Mouse (Mus musculus) ovary, postnatal 14 days (tissue): ENCODE data around the gene Arhgap22.

Experiments
- DNase-seq: peaks from one replicate; pipeline ENCODE4 v3.0.0; 2022; ENCODE audit warnings: low spot score

Gene Arhgap22

DNA sequence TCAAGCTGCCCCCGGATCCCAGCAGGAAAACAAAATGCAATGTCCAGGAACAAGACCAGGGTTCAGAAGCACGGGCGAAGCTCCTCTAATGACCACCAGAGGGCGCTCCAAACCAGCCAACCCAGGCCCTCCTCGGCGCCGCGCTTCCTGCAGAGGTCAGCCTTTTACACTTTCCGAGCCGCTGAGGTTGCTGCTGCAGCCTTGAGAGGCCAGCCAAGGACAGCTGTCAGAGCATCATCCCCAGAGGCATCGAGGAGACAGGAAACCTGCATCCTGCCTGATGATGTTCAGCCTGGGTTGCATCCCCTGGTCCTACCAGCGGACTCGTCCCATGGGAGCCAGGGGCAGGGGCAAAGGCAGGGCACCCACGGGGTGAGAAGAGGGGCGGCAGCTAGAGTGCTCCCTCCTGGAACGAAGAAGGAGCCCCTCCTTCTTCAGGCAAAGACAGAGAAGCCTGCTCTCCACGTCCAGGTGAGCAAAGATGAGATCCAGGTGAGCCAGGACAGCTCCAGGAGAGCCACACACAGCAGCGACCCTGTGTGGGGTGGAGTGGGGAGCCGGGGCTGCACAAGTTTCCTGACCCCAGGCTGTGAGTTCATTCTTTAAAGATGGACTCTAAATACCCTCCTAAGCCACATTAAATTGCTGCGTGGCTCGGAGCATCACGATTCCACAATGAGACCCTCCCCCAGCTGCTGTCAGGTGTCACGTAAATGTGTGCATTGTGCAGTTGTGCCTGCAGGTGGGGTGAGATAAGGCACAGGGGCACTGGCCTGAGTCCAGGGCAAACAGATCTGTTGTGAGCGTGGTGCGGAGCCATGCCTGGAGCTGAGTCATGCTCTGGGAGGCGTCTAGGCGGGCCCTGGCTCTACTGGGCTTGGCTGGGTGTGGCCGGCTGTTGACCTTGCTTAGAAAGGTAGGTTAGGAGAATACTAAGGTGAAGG lies at the start of gene Arhgap22:
Arhgap22 (plus strand) TSS at position 204 of the 944 bp plus-strand sequence.
- DNase-seq: peak; percentile 86

DNA sequence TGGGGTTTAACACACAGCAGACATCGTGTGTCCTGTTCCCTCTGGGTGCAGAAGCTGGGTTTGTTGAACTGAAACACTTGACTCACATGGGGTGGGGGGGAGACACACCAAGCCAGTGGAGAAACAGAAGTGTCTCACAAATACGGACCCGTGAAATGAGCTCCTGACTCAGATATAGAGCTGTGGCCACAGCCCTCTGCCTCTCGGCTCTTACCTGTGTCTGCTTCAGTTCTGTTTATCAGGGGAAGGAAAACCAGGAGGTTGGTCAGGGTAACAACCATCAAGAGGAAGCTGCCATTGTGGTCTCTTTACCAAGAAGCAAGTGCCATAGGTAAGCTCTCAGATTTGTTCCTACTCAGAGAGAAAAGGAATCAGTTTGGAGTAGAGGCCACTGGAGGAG lies 45.1 kb upstream of the Arhgap22 start:
- no peak for DNase-seq

DNA sequence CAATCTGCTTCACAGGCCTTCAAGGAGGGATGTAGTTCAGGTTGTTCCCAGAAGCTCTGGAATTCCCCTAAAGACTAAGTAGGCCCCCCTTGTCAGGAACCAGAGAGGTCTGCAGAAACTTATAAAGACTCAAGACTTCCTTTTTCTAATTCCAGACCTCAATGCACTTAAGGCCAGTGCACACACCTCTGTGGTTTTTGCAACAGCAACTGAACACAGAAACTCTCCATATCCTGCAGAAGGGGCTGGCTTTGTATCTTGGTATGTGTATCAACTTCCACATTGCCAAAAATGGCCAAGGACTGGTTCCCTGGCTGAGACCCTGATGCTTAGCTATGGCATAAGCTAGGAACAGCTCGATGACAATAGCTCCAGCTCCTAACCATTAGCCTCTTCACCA lies 41.9 kb upstream of the Arhgap22 start:
- no peak for DNase-seq

DNA sequence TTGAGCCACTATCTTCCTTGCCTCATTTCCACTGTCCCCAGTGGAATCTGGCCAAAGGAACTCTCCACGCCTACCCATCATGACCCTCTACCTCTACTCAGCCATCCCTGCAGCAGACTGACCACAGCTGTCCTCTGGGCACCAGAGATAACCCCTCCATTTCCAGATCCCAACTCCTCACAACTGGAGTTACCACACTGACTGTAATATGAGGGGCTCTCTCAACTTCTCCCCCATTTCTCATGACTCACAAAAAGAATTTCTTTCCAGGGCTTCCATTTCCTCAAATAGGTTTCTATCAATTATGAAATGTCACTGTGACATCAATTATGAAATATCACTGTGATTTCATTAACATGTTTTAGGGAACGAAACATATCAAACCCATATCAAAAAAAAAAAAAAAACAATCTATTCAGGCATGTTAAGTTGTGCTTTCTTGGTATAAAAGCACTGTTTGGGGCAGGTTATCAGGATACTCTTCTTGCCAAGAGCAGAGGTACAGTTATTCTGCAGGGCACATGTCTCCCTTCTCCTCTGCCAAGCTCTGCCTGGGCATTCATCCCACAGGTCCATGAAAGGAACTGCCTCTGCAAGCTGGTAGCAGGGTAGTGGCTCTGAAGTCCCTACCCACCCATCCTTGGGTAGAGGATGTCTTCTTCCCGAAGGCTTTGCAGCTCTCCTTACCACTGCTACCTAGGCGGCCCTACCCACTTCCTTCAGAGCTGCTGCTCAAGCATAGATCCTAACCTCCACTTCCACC lies 38.6 kb upstream of the Arhgap22 start:
- DNase-seq: no peak

DNA sequence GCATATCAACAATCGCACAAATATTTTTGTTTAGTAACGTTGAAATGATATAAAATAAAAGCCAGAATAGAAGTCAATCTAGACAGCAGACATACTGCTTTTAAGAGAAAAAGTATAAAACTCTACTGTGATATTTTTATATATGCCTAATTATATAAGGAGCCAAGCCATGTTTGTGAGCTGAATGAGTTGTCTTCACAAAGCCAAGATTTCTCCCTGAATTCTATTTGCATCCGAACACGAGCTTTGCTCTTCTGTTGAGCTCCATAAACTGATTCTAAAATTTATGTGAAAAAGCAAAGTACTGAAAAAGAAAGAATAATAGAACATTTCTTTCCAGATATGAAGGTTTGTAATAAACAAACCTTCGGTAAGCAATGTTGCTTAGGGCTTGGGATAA lies 33.7 kb upstream of the Arhgap22 start:
- no peak for DNase-seq

DNA sequence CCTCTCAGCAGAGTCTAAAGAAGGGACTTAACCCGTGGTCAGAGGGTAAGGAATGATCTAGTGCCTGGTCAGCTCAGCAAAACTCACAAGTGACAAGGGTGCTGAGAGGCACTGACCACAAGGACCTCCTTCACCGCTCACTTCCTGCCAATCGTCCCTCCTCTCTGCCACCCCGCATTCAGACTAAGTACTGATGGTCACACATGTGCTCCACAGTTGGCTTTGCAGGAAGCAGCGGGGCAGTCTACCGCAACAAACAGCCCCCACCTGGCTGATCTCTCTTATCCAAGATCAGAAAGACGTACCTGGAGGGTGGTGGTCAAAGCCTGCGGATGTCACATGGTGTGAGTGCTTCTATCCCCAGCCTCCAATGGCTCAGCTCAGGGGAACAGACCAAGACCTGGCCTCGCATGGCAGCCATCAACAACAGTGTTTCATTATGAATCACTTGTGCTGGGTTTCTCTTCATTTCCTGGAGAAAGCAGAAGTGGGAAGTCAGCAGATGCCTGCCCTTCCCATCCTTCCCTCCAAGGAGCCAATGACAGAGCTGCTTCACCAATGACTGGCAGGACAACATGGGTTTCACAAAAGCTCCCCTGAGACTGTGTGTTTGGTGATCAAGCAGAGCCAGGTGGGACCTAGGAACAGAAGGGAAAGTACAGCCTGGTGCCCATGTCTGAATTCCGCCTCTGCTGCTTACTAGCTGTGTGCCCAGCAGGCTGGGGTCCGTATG lies 28.6 kb upstream of the Arhgap22 start, which contains the start of gene Wdfy4:
Wdfy4 (minus strand) TSS at position 441 of the 733 bp plus-strand sequence.
- DNase-seq: no peak

DNA sequence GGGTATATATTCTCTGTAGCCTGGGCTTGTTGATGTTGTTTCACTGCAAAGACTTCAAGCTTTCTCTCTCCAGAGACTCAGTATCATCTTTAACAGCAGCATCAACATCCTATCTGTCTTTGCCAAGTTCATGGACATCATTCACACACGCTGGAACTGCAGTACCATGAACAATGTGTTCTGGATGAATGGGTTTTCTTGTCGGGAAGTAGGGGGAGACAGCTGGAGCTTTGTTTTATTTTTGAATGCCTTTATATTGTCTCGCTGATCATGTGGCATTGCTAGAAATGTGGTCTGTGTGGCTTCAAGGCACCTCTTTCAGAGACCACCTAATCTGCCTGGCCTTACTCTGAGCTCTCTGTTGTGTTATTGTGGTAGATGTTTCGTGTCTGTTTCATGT lies 26.6 kb upstream of the Arhgap22 start:
- no peak for DNase-seq

DNA sequence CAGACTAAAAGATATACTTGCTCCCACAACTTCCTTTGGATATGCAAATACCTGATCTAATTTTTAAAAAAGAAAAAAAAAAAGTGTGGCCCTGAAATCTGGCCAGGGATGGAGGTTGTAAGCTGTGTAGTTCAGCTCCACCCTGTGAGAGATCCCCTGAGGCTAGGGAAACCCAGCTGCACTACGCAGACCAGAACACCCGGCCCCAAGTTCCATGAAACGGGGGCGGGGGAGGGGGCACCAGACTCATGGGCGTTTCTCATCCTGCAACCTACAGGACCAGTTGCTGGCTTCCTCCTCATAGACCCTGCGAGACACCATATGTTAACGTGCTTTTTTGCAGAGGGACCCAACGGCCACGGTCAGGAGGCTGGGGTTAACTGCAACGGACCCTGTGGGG lies 24.6 kb upstream of the Arhgap22 start:
- DNase-seq: no peak

DNA sequence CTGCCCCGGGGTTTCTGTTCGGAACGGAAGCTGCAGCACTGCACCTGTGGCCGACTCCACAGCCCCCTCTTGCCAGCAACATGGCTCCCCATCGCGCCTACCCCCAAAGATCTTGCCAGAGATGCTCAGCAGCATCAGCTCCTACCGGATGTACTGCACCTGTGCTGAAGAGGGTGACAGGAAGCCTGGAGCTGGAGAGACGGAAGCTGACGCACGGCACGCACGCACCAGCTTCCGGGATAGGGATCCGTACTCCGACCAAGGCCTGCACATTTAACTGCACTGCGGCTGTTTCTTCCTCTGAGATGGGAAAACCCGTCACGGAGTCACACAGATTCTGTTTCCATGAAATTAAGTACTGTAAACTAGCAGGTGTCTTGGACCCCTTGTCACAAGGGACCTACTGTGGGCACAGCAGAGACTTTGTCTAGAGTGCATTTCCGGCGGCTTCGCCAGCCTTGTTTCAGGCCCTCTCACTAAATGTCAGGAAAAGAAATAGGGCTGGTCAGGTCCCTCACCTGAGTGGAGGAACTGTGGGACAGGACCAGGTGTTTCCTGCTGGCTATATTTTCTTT lies 23.9 kb upstream of the Arhgap22 start:
- DNase-seq: no peak

DNA sequence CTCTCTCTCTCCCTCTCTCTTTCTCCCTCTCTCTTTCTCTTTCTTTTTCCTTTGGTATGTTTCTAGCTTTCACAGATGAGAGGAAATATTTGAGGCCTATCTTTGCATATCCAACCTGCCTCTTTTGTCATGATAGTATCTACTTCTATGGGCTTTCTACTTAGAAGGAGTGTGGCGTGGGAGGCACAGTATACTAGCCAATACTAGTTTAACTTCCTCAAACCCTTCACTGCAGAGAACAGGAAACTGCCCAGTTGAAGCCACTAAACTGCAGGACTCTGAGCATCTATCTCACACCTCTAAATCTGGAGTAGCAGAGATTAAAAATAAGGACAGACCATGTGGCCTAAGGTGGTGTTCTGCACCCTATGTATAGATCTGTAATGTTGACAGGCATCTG lies 23.2 kb upstream of the Arhgap22 start:
- DNase-seq: no peak

DNA sequence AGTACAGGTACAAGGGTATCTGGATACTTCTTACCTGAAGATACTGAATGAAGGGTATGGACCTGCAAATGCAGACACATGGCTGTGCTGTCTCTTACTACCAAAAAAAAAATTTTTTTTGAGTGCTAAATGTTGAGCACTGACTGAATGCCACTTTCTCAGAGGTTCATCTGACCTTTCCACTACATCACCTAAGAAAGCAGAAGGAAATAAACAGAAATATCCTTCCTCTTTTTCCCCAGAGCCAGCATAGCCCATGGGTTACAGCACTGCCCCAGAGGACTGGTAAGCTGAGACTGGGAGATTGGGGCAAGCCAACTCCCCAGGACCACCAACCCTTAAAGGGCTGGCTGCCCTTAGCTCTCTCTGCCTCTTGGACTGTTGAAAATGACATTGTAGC lies 20.1 kb upstream of the Arhgap22 start:
- DNase-seq: no peak

DNA sequence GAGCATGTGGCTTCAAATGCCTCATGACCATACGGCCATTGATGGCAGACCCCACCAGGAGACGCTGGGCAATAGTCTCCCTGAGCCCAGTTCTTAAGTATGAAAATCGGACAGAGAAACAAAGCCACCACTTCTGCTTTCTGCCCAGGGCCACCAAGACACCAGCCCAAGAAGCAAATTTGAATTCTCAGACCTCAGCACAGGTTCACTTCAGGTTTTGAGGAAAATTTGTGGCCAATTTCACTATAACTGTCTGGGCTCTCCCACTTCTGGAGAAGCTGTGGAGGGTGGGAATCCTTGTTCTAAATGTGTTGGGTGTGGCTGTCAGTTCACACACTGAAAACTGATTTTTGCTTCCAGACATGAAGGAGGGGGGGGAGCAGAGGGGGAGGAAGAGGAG lies 19.6 kb upstream of the Arhgap22 start:
- no peak for DNase-seq

DNA sequence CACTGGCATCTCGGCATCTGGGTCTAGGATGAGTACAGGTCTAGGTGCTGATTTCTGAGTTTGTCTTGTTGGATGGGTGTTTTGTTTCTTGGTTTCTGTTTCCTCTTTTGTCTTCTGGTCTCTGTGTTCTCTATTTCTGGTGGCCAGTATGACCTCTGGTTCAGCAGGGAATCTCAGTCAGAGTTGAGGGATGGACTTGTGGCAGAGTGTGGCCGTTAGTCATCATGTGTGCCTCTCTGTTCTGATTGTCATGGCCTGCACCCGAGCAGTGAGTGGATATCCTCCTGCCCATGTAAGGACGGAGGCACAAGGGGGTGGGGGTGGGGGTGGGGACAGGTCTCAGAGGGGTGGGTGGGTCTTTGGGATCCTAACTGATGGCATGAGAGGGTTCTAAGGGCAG lies 11.7 kb upstream of the Arhgap22 start:
- no peak for DNase-seq

DNA sequence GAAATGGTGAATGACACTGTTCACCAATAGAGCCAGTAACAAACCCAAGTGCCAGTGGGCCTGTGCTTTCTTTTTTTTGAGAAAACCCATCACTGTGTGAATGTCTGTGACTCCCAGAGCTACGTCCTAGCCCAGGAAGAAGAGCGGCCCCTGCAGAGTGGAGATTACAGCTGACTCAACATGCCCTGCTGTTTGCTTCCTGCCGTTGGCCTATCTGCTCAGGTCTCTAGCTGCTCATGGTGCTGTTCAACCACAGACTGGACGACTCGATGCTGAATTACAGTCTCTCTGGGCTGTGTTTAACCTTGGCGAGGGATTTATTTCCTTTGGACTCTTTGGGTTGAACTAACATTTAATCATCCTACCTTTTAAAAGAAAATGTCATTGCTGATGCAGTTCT lies 10.9 kb upstream of the Arhgap22 start:
- DNase-seq: no peak

DNA sequence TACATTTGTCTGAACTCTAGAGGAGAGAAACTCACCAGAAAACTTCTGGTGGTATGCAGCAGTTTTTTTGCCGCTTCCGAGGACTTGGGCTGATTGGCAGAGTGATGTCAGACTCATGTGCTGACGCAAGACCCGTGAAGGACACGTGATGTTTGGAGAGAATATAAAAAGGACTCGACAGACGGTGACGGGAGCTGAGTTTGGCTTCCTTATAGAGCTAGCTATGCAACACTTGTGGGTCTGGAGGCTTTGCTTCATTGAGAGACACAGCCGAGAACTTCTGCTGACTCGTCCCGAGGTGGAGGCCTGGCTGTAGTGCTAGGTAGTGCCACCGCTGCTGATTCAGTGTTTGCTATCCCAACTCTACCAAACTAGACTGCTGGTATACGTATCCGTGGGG lies 10.0 kb upstream of the Arhgap22 start:
- no peak for DNase-seq

DNA sequence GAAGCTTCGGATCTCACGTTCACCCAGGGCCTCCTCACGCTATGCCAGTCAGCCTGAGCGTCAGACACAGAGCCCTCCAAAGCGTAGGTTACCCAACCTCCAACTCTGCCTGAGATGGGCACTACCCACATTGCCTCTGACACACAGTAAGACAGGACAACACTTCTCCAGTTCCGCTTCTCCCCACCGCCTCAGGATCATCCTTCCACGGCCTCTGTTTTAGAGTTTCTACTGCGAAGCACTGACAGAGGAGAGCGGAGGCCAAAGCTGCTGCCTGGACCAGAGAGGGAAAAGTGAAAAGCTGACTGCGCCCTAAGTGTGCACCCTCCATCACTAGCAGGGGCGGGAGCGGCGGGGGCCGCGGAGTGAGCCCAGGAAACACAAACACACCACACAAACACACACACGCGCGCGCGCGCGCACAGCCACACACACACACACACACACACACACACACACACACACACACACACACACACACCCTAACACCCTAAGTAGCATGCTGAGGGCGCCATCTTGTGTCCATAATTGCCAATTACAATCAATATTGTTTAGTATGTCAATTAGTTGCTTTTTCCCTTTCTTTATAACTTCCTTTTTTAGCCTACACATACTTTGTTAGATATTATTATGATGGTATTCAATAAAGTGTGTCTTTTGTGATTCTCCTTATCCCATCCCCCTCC lies 8.4 kb upstream of the Arhgap22 start:
- no peak for DNase-seq

DNA sequence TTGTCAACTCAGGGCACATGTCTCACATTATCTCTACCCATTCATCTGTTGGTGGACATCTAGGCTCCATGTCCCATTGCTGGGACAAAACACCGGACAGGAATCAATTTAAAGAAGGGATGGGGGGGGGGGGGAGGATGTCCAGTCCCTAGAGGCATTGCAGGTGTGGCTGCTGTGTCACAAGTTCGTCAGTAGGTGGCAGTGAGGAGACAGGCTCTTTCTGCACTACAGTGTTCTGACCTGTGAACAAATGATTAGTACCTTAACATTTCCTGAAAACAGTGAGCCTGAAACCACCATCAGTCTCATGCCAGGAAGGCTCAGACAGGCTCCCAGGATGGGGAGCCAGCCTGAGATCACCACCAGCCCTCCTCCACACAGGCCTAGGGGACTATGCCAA lies 6.8 kb upstream of the Arhgap22 start:
- DNase-seq: no peak

DNA sequence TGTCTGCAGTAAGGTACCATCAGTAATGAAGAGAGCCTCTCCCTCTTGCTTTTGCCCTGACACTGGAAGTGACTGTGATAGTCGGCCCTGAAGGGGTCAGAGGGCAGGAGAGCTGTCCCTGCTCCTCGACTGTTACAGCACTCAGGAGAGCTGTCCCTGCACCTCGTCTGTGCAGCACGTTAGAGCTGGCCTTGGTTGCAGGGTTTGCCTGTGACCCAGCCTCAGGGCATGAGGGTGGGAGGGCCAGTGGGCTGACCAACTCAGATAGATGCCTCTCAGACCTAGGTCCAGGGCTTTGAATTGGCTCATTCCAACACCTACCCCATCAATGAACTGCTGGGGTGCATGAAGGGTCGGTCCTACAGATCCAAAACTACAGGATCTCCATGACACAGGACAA lies 5.5 kb upstream of the Arhgap22 start:
- no peak for DNase-seq

DNA sequence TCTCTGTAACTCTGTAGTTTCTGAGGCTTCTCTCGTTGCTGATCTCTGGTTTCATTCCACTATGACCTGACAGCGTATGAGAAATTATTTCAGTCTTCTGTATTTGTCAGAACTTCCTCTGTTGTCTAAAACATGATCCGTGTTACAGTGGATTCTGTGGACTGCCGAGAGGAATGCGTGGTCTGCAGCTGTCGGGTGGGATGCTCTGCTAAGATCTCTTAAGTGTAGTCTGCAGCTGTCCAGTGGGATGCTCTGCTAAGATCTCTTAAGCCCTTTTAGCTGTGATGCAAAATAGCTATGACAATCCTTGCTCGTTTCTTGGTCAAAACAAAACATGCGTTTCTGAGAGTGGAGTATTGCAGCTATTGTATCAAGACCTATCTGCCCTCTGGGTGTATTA lies 3.0 kb upstream of the Arhgap22 start:
- DNase-seq: no peak

DNA sequence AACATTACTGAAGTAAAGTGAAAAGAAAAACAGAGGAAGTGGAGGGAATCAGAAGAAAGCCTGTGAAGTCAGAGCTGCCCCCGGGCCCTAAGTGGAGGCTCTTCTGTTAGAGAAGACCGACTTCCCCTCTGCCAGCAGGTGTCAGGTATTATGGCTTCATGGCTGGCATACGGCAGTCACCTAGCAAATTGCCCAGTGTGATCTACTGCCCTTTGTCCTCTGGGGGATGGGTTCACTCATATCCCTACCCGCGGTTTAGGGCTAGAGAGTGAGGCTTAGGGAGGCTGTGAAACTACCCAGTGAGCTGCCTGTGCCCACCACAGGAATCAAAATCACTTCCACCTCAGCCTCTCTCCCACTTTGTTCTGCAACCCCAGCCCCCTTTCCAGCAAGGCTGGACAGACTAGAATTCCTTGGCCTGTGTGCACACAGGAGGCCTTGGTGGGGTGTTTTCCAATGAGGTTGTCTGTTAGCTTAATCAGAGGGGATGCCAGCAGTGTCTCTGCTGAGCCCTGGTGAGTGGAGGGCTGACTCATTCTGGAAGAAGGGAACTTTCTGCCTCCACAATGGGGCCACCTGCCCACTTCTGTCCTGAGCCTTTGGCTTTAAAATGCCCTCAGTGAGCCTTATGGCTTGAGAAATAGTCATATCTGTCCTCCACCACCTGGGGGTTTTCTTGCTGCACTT lies 1.4 kb upstream of the Arhgap22 start:
- DNase-seq: no peak

DNA sequence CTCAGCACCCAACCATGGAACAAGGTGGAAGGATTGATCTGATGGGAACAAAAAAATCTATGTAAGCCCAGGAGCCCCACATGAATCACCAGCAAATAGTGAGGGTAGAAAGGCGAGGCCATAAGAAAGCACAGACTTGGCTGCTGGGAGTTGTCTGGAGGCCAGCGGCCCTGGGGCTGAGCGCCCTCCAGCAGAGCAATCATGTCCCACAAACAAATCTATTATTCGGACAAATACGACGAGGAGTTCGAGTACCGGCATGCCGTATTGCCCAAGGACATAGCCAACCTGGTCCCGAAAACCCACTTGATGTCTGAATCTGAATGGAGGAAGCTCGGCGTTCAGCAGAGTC lies 892 bp upstream of the Arhgap22 start:
- DNase-seq: no peak
